Mouse (Mus musculus) induced T-regulatory cell, adult 2 months (primary cell): Measurements from ENCODE around the gene Dhx58.

Experiments used
- DNase-seq: peaks from one replicate; pipeline ENCODE4 v3.0.0-alpha.2; 2012; ENCODE audit warnings: low read depth

Dhx58 gene

GRCm38 (mm10) chr11:100700710-100701109, 3.4 kb downstream of the Dhx58 start:
- no peak for DNase-seq

GRCm38 (mm10) chr11:100697921-100698320, 6.2 kb downstream of the Dhx58 start:
- DNase-seq, result no peak

- peak; percentile 81 for DNase-seq
These were observed 9.1 kb downstream of the Dhx58 start for GRCm38 (mm10) chr11:100694926-100695325.

- DNase-seq, result no peak
These were observed 10.9 kb downstream of the Dhx58 start for GRCm38 (mm10) chr11:100693154-100693553.

- peak; percentile 54 for DNase-seq
These were observed 11.9 kb downstream of the Dhx58 start, which contains the start of gene Zfp385c for GRCm38 (mm10) chr11:100692164-100692616. Gene Zfp385c (minus strand): TSS chr11:100692455.

- DNase-seq, result no peak
These were observed 13.7 kb downstream of the Dhx58 start for GRCm38 (mm10) chr11:100690389-100690788.

- DNase-seq, result no peak
These were observed 15.6 kb downstream of the Dhx58 start for GRCm38 (mm10) chr11:100688443-100688842.

- no peak for DNase-seq
These were observed 16.8 kb downstream of the Dhx58 start for GRCm38 (mm10) chr11:100687265-100687664.

GRCm38 (mm10) chr11:100685371-100685770, 18.7 kb downstream of the Dhx58 start:
- DNase-seq, result no peak

GRCm38 (mm10) chr11:100684084-100684483, 20.0 kb downstream of the Dhx58 start:
- no peak for DNase-seq

- no peak for DNase-seq
These were observed 21.5 kb downstream of the Dhx58 start for GRCm38 (mm10) chr11:100682526-100682925.

- no peak for DNase-seq
These were observed 22.2 kb downstream of the Dhx58 start for GRCm38 (mm10) chr11:100681826-100682225.

GRCm38 (mm10) chr11:100677810-100678209, 26.3 kb downstream of the Dhx58 start:
- DNase-seq, result no peak

GRCm38 (mm10) chr11:100673169-100673568, 30.9 kb downstream of the Dhx58 start:
- DNase-seq, result no peak

- no peak for DNase-seq
These were observed 32.1 kb downstream of the Dhx58 start for GRCm38 (mm10) chr11:100671956-100672355.

GRCm38 (mm10) chr11:100671049-100671448, 33.0 kb downstream of the Dhx58 start:
- no peak for DNase-seq

GRCm38 (mm10) chr11:100659806-100660205, 44.3 kb downstream of the Dhx58 start:
- DNase-seq, result no peak

GRCm38 (mm10) chr11:100656458-100656857, 47.6 kb downstream of the Dhx58 start:
- no peak for DNase-seq

- DNase-seq, result peak; percentile 42
These were observed 48.5 kb downstream of the Dhx58 start for GRCm38 (mm10) chr11:100655589-100655988.

- no peak for DNase-seq
These were observed 52.3 kb downstream of the Dhx58 start for GRCm38 (mm10) chr11:100651748-100652147.

- DNase-seq, result no peak
These were observed 52.9 kb downstream of the Dhx58 start for GRCm38 (mm10) chr11:100651205-100651604.

GRCm38 (mm10) chr11:100648405-100648804, 55.7 kb downstream of the Dhx58 start:
- no peak for DNase-seq

- peak; percentile 78 for DNase-seq
These were observed 57.8 kb downstream of the Dhx58 start for GRCm38 (mm10) chr11:100646265-100646664.
